Mouse (Mus musculus) limb, embryonic 11.5 days (tissue): ENCODE data around the gene Slc7a5. TPM values are rescaled to one million over a fixed set of nuclear protein-coding genes. Genes with fewer than 3 reads are reported as not detected.

Source experiments
- ATAC-seq: fragments of 200-750 bp; cut with Nextera tagmentation; 2 replicates; pipeline ENCODE4 v1.8.0; 2017; ENCODE audit warnings: low read depth; ENCODE audit not compliant: insufficient number of reproducible peaks, low FRiP score, low TSS enrichment
- DNase-seq: peaks from one replicate; pipeline ENCODE4 v3.0.0-alpha.2; 2015; ENCODE audit warnings: low spot score
- H3K27ac ChIP-seq: fragments of 300-500 bp; sonication (generic); replicated peaks from 2 replicates; pipeline ENCODE4 v1.5.1; 2014; ENCODE audit warnings: low read depth, mild to moderate bottlenecking, low read length
- H3K27me3 ChIP-seq: fragments of 300-500 bp; sonication (generic); 2 replicates; pipeline ENCODE4 v1.6.1; 2014; ENCODE audit warnings: mild to moderate bottlenecking, low read length, mixed read lengths; ENCODE audit not compliant: control insufficient read depth, insufficient read depth
- H3K36me3 ChIP-seq: fragments of 300-500 bp; sonication (generic); 2 replicates; pipeline ENCODE4 v1.6.1; 2014; ENCODE audit warnings: mild to moderate bottlenecking, low read length, moderate library complexity, mixed read lengths; ENCODE audit not compliant: control insufficient read depth, insufficient read depth
- H3K4me1 ChIP-seq: fragments of 300-500 bp; sonication (generic); 2 replicates; pipeline ENCODE4 v1.6.1; 2014; ENCODE audit warnings: low read length, mixed read lengths; ENCODE audit not compliant: control insufficient read depth, insufficient read depth
- H3K4me2 ChIP-seq: fragments of 300-500 bp; sonication (generic); 2 replicates; pipeline ENCODE4 v1.6.1; 2014; ENCODE audit warnings: low read depth, mild to moderate bottlenecking, moderate library complexity; ENCODE audit not compliant: severe bottlenecking
- H3K4me3 ChIP-seq: fragments of 300-500 bp; sonication (generic); 2 replicates; pipeline ENCODE4 v1.5.1; 2014; ENCODE audit warnings: low read depth, low read length
- H3K9ac ChIP-seq: fragments of 300-500 bp; sonication (generic); 2 replicates; pipeline ENCODE4 v1.6.1; 2014; ENCODE audit warnings: mild to moderate bottlenecking, low read length
- H3K9me3 ChIP-seq: fragments of 300-500 bp; sonication (generic); 2 replicates; pipeline ENCODE4 v1.6.1; 2016; ENCODE audit warnings: low read length; ENCODE audit not compliant: control insufficient read depth
- WGBS: fragments of 180-500 bp; shearing (Covaris S2); extraction: QIAGEN DNeasy Blood & Tissue Kit; methylation state at CpG from one replicate; pipeline ENCODE4 v1.1.7; 2014; 5-methylcytosine and 5-hydroxymethylcytosine counted together
- polyA plus RNA-seq: library from polyadenylated mRNA; unstranded; fragments of >200 nt; fragmentation: Nextera tagmentation; extraction: Ambion mirVana; gene quantifications from 2 replicates; pipeline ENCODE4 v1.2.1, GENCODE M21; 2014

The Slc7a5 gene
- polyA plus RNA-seq, 1 experiment from 2014 or later = 15.2 TPM

- no peak overlapping the region for H3K4me2 ChIP-seq
- no peak overlapping the region for H3K9ac ChIP-seq
- no peak overlapping the region for H3K4me3 ChIP-seq
- no peaks in the 10 kb centered on the region for H3K27me3 ChIP-seq
- no peak for DNase-seq
- no peaks in the 10 kb centered on the region for H3K9me3 ChIP-seq
- WGBS = 83% methylated on average over 2 of the region's 2 CpGs
- no peak overlapping the region for H3K27ac ChIP-seq
- H3K36me3 ChIP-seq = no peaks in the 10 kb centered on the region
- peaks cover 19% of the 10 kb centered on the region for H3K4me1 ChIP-seq
- ATAC-seq = no peak
Measured at GRCm38 (mm10) chr8:121870190-121870589, 37.3 kb downstream of the Slc7a5 start.

- no peaks in the 10 kb centered on the region for H3K27me3 ChIP-seq
- ATAC-seq (no peak), DNase-seq (no peak)
- no peak overlapping the region for H3K27ac ChIP-seq
- no peak overlapping the region for H3K4me2 ChIP-seq
- H3K4me3 ChIP-seq = no peak overlapping the region
- no peaks in the 10 kb centered on the region for H3K9me3 ChIP-seq
- peaks cover 10% of the 10 kb centered on the region for H3K4me1 ChIP-seq
- no peak overlapping the region for H3K9ac ChIP-seq
- WGBS = 88% methylated on average over 7 of the region's 7 CpGs
- H3K36me3 ChIP-seq = no peaks in the 10 kb centered on the region
Measured at GRCm38 (mm10) chr8:121868896-121869295, 38.6 kb downstream of the Slc7a5 start.

GRCm38 (mm10) chr8:121868196-121868595, 39.3 kb downstream of the Slc7a5 start:
- ATAC-seq = no peak
- H3K9me3 ChIP-seq = no peaks in the 10 kb centered on the region
- DNase-seq = no peak
- no peaks in the 10 kb centered on the region for H3K36me3 ChIP-seq
- H3K4me1 ChIP-seq = peaks cover 9% of the 10 kb centered on the region
- H3K4me2 ChIP-seq = no peak overlapping the region
- 88% methylated on average over 5 of the region's 5 CpGs for WGBS
- no peak overlapping the region for H3K27ac ChIP-seq
- H3K27me3 ChIP-seq = no peaks in the 10 kb centered on the region
- no peak overlapping the region for H3K9ac ChIP-seq
- H3K4me3 ChIP-seq = no peak overlapping the region

- Histone ChIP-seq H3K4me3 (no peak overlapping the region), H3K4me2 (no peak overlapping the region), H3K27me3 (no peaks in the 10 kb centered on the region), H3K27ac (no peak overlapping the region), H3K36me3 (no peaks in the 10 kb centered on the region), H3K4me1 (0 out of 2 replicates have a peak, but pooled peaks cover 2% of the 10 kb centered on the region), H3K9ac (no peak overlapping the region), H3K9me3 (no peaks in the 10 kb centered on the region)
- peak; percentile 49 for DNase-seq
- 31% methylated on average over 8 of the region's 8 CpGs for WGBS
- ATAC-seq = no peak
Measured at GRCm38 (mm10) chr8:121865356-121865755, 42.1 kb downstream of the Slc7a5 start.

- Histone ChIP-seq H3K27ac (no peak overlapping the region), H3K27me3 (no peaks in the 10 kb centered on the region), H3K9me3 (no peaks in the 10 kb centered on the region), H3K4me2 (no peak overlapping the region), H3K9ac (no peak overlapping the region), H3K4me1 (0 out of 2 replicates have a peak, but pooled peaks cover 2% of the 10 kb centered on the region), H3K4me3 (no peak overlapping the region), H3K36me3 (no peaks in the 10 kb centered on the region)
- ATAC-seq (no peak), DNase-seq (no peak)
- WGBS = 70% methylated on average over 12 of the region's 12 CpGs
Measured at GRCm38 (mm10) chr8:121861806-121862548, 45.5 kb downstream of the Slc7a5 start.

- WGBS = 50% methylated on average over 6 of the region's 6 CpGs
- Histone ChIP-seq H3K4me3 (no peak overlapping the region), H3K4me2 (no peak overlapping the region), H3K4me1 (0 out of 2 replicates have a peak, but pooled peaks cover 2% of the 10 kb centered on the region), H3K9ac (no peak overlapping the region), H3K27ac (no peak overlapping the region), H3K9me3 (no peaks in the 10 kb centered on the region), H3K27me3 (no peaks in the 10 kb centered on the region), H3K36me3 (no peaks in the 10 kb centered on the region)
- no peak for DNase-seq
- ATAC-seq = no peak
Measured at GRCm38 (mm10) chr8:121861276-121861675, 46.2 kb downstream of the Slc7a5 start.

GRCm38 (mm10) chr8:121857747-121858146, 49.7 kb downstream of the Slc7a5 start:
- no peaks in the 10 kb centered on the region for H3K36me3 ChIP-seq
- no peak overlapping the region for H3K27ac ChIP-seq
- no peak overlapping the region for H3K4me3 ChIP-seq
- DNase-seq (no peak), ATAC-seq (no peak)
- H3K27me3 ChIP-seq = no peaks in the 10 kb centered on the region
- WGBS = 52% methylated on average over 2 of the region's 2 CpGs
- no peak overlapping the region for H3K4me2 ChIP-seq
- no peak overlapping the region for H3K9ac ChIP-seq
- H3K9me3 ChIP-seq = no peaks in the 10 kb centered on the region
- no peaks in the 10 kb centered on the region for H3K4me1 ChIP-seq

- H3K4me1 ChIP-seq = no peaks in the 10 kb centered on the region
- no peak overlapping the region for H3K4me2 ChIP-seq
- ATAC-seq (no peak), DNase-seq (no peak)
- H3K36me3 ChIP-seq = no peaks in the 10 kb centered on the region
- no peak overlapping the region for H3K4me3 ChIP-seq
- no peak overlapping the region for H3K27ac ChIP-seq
- 72% methylated on average over 9 of the region's 9 CpGs for WGBS
- H3K27me3 ChIP-seq = no peaks in the 10 kb centered on the region
- no peaks in the 10 kb centered on the region for H3K9me3 ChIP-seq
- H3K9ac ChIP-seq = no peak overlapping the region
Measured at GRCm38 (mm10) chr8:121857331-121857730, 50.2 kb downstream of the Slc7a5 start.
